Mouse (Mus musculus) erythroblast, embryonic 14.5 days (primary cell): ENCODE results near the gene Gm47289.

Experiments
- GATA1 ChIP-seq: IDR thresholded peaks from 2 replicates; pipeline ENCODE4 v1.6.1; 2012; ENCODE audit warnings: low read length, inconsistent platforms, mixed read lengths
- TAL1 ChIP-seq: IDR thresholded peaks from 3 replicates; pipeline ENCODE4 v1.6.1; 2012; ENCODE audit warnings: low read length, inconsistent platforms, mixed read lengths

GRCm38 (mm10) chr9:119165548-119165947 lies 6.6 kb downstream of the Gm47289 start:
- TF ChIP-seq TAL1 (no peak), GATA1 (no peak)
